Mouse (Mus musculus) lung, postnatal 10 days (tissue): ENCODE measurements around the gene Gbp8.

Experiments
- DNase-seq: peaks from one replicate; pipeline ENCODE4 v3.0.0; 2021

Gene Gbp8

GRCm38 (mm10) chr5:105055279-105055678 is 84.1 kb downstream of the Gbp8 start:
- DNase-seq: no peak

GRCm38 (mm10) chr5:105053471-105054169 is 85.7 kb downstream of the Gbp8 start:
- peak; percentile 19 for DNase-seq

DNA sequence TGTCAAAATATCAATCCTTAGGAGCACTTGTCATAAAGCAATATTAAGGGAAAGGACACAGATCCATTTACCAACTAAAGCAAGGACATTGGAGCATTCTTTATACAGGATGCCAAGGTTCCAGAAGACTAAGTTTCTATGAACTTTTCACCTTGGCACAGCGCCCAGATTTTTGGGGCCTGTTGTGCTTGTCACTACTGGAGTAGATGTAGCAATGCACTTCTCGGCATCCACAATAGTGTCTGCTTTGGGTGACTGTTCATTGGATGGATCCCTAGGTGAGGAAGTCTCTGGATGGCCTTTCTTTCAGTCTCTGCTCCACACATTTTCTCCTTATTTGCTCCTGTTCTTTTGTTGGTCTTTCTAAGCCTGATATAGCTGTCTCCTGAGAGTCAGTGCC is 107.0 kb downstream of the Gbp8 start:
- peak; percentile 35 for DNase-seq

GRCm38 (mm10) chr5:105012551-105012950 is 126.8 kb downstream of the Gbp8 start:
- no peak for DNase-seq

- no peak for DNase-seq
Measured at GRCm38 (mm10) chr5:105011570-105011969, 127.8 kb downstream of the Gbp8 start.

- DNase-seq: no peak
Measured at GRCm38 (mm10) chr5:105010376-105010775, 129.0 kb downstream of the Gbp8 start.

- no peak for DNase-seq
Measured at GRCm38 (mm10) chr5:104989411-104989810, 149.9 kb downstream of the Gbp8 start.

GRCm38 (mm10) chr5:104988000-104988399 is 151.3 kb downstream of the Gbp8 start:
- peak; percentile 59 for DNase-seq

DNA sequence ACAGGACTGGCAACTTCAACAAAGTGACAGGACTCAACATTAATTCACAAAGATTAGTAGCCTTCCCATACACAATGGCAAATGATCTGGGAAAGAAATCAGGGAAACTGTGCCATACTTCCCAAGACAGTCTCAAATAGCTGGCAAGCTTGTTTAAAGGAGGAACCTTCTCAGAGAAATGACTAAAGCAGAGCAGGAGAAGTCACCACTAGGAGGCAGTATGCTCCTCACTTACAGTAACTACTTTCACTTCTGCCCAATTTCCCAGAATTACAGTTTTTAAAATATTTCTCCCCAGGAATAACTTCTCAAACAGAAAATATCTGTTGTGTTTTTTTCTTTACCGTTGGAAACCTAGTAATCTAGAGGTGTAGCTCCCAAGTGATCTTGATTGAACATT is 152.6 kb downstream of the Gbp8 start:
- DNase-seq: peak; percentile 74

- DNase-seq: no peak
Measured at GRCm38 (mm10) chr5:104982535-104982934, 156.8 kb downstream of the Gbp8 start, which contains the start of gene Abcg3. TSS of gene Abcg3 (minus strand) at chr5:104982718.

GRCm38 (mm10) chr5:104979040-104979513 is 160.3 kb downstream of the Gbp8 start:
- no peak for DNase-seq
